Mouse (Mus musculus) MEL (cell line): Measurements from ENCODE around the gene Sos1. TPM values are rescaled to one million over a fixed set of nuclear protein-coding genes. Genes with fewer than 3 reads are reported as not detected.

Source experiments
- DNase-seq: peaks from one replicate; pipeline ENCODE4 v3.0.0; 2011; ENCODE audit warnings: low read depth, low spot score
- H3K27ac ChIP-seq: 2 replicates; pipeline ENCODE4 v1.5.1; 2012; ENCODE audit warnings: low read depth, mild to moderate bottlenecking, control low read depth, low read length, moderate library complexity; ENCODE audit not compliant: control insufficient read depth
- H3K27me3 ChIP-seq, 2 experiments: fragments of 150-350 bp in 1 of 2; sonication (generic) in 1 of 2; 2 replicates each; pipeline ENCODE4 v1.6.1; 2012; ENCODE audit warnings: low read length in 2 of 2, mild to moderate bottlenecking in 2 of 2, improper control_type of control experiment in 1 of 2, moderate library complexity in 1 of 2; ENCODE audit not compliant: insufficient read depth in 2 of 2, control insufficient read depth in 1 of 2
- H3K36me3 ChIP-seq, 2 experiments: 2 replicates each; pipeline ENCODE4 v1.6.1; 2012 to 2014; ENCODE audit warnings: low read length in 2 of 2, improper control_type of control experiment in 1 of 2, inconsistent platforms in 1 of 2, mild to moderate bottlenecking in 1 of 2; ENCODE audit not compliant: insufficient read depth in 2 of 2, control insufficient read depth in 1 of 2
- H3K4me1 ChIP-seq, 2 experiments: fragments of 150-350 bp in 1 of 2; sonication (generic) in 1 of 2; 2 replicates each; pipeline ENCODE4 v1.6.1; 2012; ENCODE audit warnings: low read length in 2 of 2, improper control_type of control experiment in 1 of 2, mild to moderate bottlenecking in 1 of 2; ENCODE audit not compliant: insufficient read depth in 2 of 2, control insufficient read depth in 1 of 2
- H3K4me3 ChIP-seq, 2 experiments: fragments of 150-350 bp in 1 of 2; sonication (generic) in 1 of 2; 2 replicates each; pipeline ENCODE4 v1.5.1; 2012; ENCODE audit warnings: low read depth in 2 of 2, low read length in 2 of 2, mild to moderate bottlenecking in 2 of 2, moderate library complexity in 2 of 2, control low read depth in 1 of 2, improper control_type of control experiment in 1 of 2; ENCODE audit not compliant: control insufficient read depth in 1 of 2, insufficient read depth in 1 of 2
- H3K79me2 ChIP-seq: 2 replicates; pipeline ENCODE4 v1.6.1; 2012; ENCODE audit warnings: mild to moderate bottlenecking, low read length, moderate library complexity; ENCODE audit not compliant: control insufficient read depth, poor library complexity, insufficient read depth
- H3K9ac ChIP-seq: 2 replicates; pipeline ENCODE4 v1.6.1; 2012; ENCODE audit warnings: low read depth, mild to moderate bottlenecking, control low read depth, low read length, moderate library complexity; ENCODE audit not compliant: control insufficient read depth, poor library complexity, severe bottlenecking
- H3K9me3 ChIP-seq: fragments of 150-350 bp; sonication (generic); replicated peaks from 2 replicates; pipeline ENCODE4 v1.6.1; 2012; ENCODE audit warnings: mild to moderate bottlenecking, low read length, improper control_type of control experiment, moderate library complexity; ENCODE audit not compliant: insufficient read depth
- BHLHE40 ChIP-seq: IDR thresholded peaks from 2 replicates; pipeline ENCODE4 v1.6.1; 2012; ENCODE audit warnings: low read depth, mild to moderate bottlenecking, inconsistent platforms, low read length, improper control_type of control experiment, borderline replicate concordance
- CTCF ChIP-seq, 3 experiments: IDR thresholded peaks in 2 of 3; conservative IDR thresholded peaks in 1 of 3; 2 replicates each; pipeline ENCODE4 v1.5.1; 2011 to 2012; ENCODE audit warnings: low read length in 3 of 3, low read depth in 2 of 3, mild to moderate bottlenecking in 2 of 3, improper control_type of control experiment in 1 of 3, inconsistent platforms in 1 of 3, mixed read lengths in 1 of 3, moderate library complexity in 1 of 3; ENCODE audit not compliant: control insufficient read depth in 1 of 3, insufficient read depth in 1 of 3, poor library complexity in 1 of 3, severe bottlenecking in 1 of 3
- E2F4 ChIP-seq: IDR thresholded peaks from 2 replicates; pipeline ENCODE4 v1.6.1; 2011; ENCODE audit warnings: low read depth, low read length, improper control_type of control experiment, borderline replicate concordance
- ELF1 ChIP-seq: IDR thresholded peaks from 2 replicates; pipeline ENCODE4 v1.6.1; 2014; ENCODE audit warnings: low read depth, mild to moderate bottlenecking, inconsistent platforms, low read length, improper control_type of control experiment, moderate library complexity
- EP300 ChIP-seq, 2 experiments: IDR thresholded peaks; 2 replicates each; pipeline ENCODE4 v1.6.1; 2011; ENCODE audit warnings: improper control_type of control experiment in 2 of 2, low read length in 2 of 2, low read depth in 1 of 2, mild to moderate bottlenecking in 1 of 2
- GATA1 ChIP-seq: IDR thresholded peaks from 2 replicates; pipeline ENCODE4 v1.6.1; 2011; ENCODE audit warnings: low read depth, low read length, improper control_type of control experiment
- JUND ChIP-seq: IDR thresholded peaks from 2 replicates; pipeline ENCODE4 v1.6.1; 2011; ENCODE audit warnings: low read depth, mild to moderate bottlenecking, improper control_type of control experiment, low read length
- KAT2A ChIP-seq: conservative IDR thresholded peaks from 2 replicates; pipeline ENCODE4 v1.6.1; 2012; ENCODE audit warnings: low read depth, low read length, improper control_type of control experiment, inconsistent platforms
- MAZ ChIP-seq: IDR thresholded peaks from 2 replicates; pipeline ENCODE4 v1.6.1; 2012; ENCODE audit warnings: low read depth, mild to moderate bottlenecking, inconsistent platforms, low read length, improper control_type of control experiment
- MXI1 ChIP-seq: IDR thresholded peaks from 2 replicates; pipeline ENCODE4 v1.6.1; 2011; ENCODE audit warnings: mild to moderate bottlenecking, low read depth, low read length, improper control_type of control experiment
- MYC ChIP-seq: IDR thresholded peaks from 2 replicates; pipeline ENCODE4 v1.6.1; 2011; ENCODE audit warnings: low read depth, mild to moderate bottlenecking, low read length, improper control_type of control experiment, moderate library complexity
- RAD21 ChIP-seq: IDR thresholded peaks from 2 replicates; pipeline ENCODE4 v1.6.1; 2011; ENCODE audit warnings: mild to moderate bottlenecking, low read depth, low read length, improper control_type of control experiment
- RCOR1 ChIP-seq: IDR thresholded peaks from 2 replicates; pipeline ENCODE4 v1.6.1; 2012; ENCODE audit warnings: low read depth, mild to moderate bottlenecking, inconsistent platforms, low read length, improper control_type of control experiment
- SMC3 ChIP-seq: IDR thresholded peaks from 2 replicates; pipeline ENCODE4 v1.6.1; 2011; ENCODE audit warnings: low read depth, low read length, improper control_type of control experiment
- TBP ChIP-seq: IDR thresholded peaks from 2 replicates; pipeline ENCODE4 v1.8.0; 2011; ENCODE audit warnings: low read depth, low read length, improper control_type of control experiment
- TCF12 ChIP-seq: IDR thresholded peaks from 2 replicates; pipeline ENCODE4 v1.6.1; 2014; ENCODE audit warnings: low read depth, mild to moderate bottlenecking, inconsistent platforms, low read length, improper control_type of control experiment, moderate library complexity
- USF2 ChIP-seq, 2 experiments: IDR thresholded peaks; 2 replicates each; pipeline ENCODE4 v1.6.1; 2011 to 2012; ENCODE audit warnings: improper control_type of control experiment in 2 of 2, low read length in 2 of 2, borderline replicate concordance in 1 of 2, inconsistent platforms in 1 of 2, low read depth in 1 of 2, mild to moderate bottlenecking in 1 of 2; ENCODE audit not compliant: insufficient read depth in 1 of 2
- ZNF384 ChIP-seq: IDR thresholded peaks from 2 replicates; pipeline ENCODE4 v1.6.1; 2012; ENCODE audit warnings: low read depth, mild to moderate bottlenecking, inconsistent platforms, low read length, improper control_type of control experiment
- polyA plus RNA-seq, 2 experiments: library from polyadenylated mRNA; stranded (reverse) in 1 of 2; unstranded in 1 of 2; fragments of >175 nt in 1 of 2; fragments of >200 nt in 1 of 2; gene quantifications; 2 replicates each; pipeline versions ENCODE4 v1.2.1 to v1.2.4; 2012; ENCODE audit warnings: low replicate concordance in 2 of 2, low read depth in 1 of 2; ENCODE audit not compliant: insufficient read length in 2 of 2, insufficient read depth in 1 of 2, missing spikeins in 1 of 2
- total RNA-seq: library from RNA; depleted of rRNA; stranded (reverse); fragments of 300-350 nt; gene quantifications from 2 replicates; pipeline ENCODE4 v1.2.3, GENCODE M21; 2012

The Sos1 gene
- total and polyA plus RNA-seq, 3 experiments: 4.6 to 20.3 (median 12.1) TPM

- peaks cover 0 to 11% of the 10 kb centered on the region in 2 experiments; a peak in 2 of 4 replicates for H3K36me3 ChIP-seq
- H3K4me3 ChIP-seq: no peak overlapping the region
- no peak overlapping the region for H3K9ac ChIP-seq
- no peaks in the 10 kb centered on the region for H3K27me3 ChIP-seq
- no peaks in the 10 kb centered on the region for H3K9me3 ChIP-seq
- DNase-seq: no peak
- H3K4me1 ChIP-seq: peaks cover 0 to 14% of the 10 kb centered on the region in 2 experiments; a peak in 2 of 4 replicates
- TF ChIP-seq MXI1 (no peak), RCOR1 (no peak), RAD21 (no peak), USF2 (IDR thresholded peaks at IDR 0.05; ENCODE audit: borderline replicate concordance in 1 of 2, insufficient read depth in 1 of 2, low read depth in 1 of 2, low read length in 2 of 2) (no peak), BHLHE40 (no peak), MYC (no peak), MAZ (no peak), EP300 (IDR thresholded peaks at IDR 0.05; ENCODE audit: low read depth in 1 of 2, low read length in 2 of 2) (no peak), TCF12 (no peak), JUND (no peak), GATA1 (no peak)
- TF ChIP-seq, all 39 proteins: peak for 0
- Histone ChIP-seq H3K27ac (no peak overlapping the region), H3K79me2 (no peaks in the 10 kb centered on the region)
These were observed 35.3 kb upstream of the Sos1 start for GRCm38 (mm10) chr17:80515513-80515912.

DNA sequence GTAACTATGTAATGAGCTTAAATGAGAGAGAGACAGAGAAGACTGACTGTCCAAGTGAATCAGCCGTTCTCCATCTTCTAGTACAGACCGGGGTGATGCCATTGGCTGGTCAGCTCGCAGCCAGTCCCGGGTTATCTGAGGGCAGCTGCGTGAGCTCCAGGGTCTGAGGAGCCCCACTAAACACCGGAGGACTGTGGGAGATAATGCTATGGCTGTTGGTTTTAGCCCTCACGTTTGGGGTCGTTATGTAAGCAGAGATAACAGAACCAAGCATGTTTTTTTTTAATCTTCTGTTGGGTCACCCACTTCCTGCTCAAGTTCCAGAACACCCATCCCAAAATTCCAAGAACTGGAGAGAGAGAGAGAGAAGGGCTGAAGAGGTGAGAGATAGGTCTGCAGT is 33.5 kb upstream of the Sos1 start:
- H3K27ac ChIP-seq: 0 out of 2 replicates have a peak overlapping the region, but pooled peaks have one; percentile 21
- TF ChIP-seq KAT2A (no peak), TCF12 (0 out of 2 replicates have a peak, but pooled peaks have one; percentile 26), E2F4 (no peak), MXI1 (no peak), TBP (no peak), ELF1 (no peak), JUND (no peak), ZNF384 (no peak), BHLHE40 (peak; percentile 90), SMC3 (no peak), EP300 (IDR thresholded peaks at IDR 0.05; ENCODE audit: low read depth in 1 of 2, low read length in 2 of 2) (peak; percentile 40 to 70; a peak in 3 of 4 replicates), USF2 (IDR thresholded peaks at IDR 0.05; ENCODE audit: borderline replicate concordance in 1 of 2, insufficient read depth in 1 of 2, low read depth in 1 of 2, low read length in 2 of 2) (no peak), CTCF (IDR thresholded peaks at IDR 0.05 in 2 of 3, conservative IDR thresholded peaks at IDR 0.05 in 1 of 3; ENCODE audit: control insufficient read depth in 1 of 3, insufficient read depth in 1 of 3, low read depth in 2 of 3, low read length in 3 of 3, poor library complexity in 1 of 3, severe bottlenecking in 1 of 3) (no peak), GATA1 (peak; percentile 51; the same call in 1 of the 2 replicates)
- no peaks in the 10 kb centered on the region for H3K9me3 ChIP-seq
- no peaks in the 10 kb centered on the region for H3K27me3 ChIP-seq
- H3K4me3 ChIP-seq: peak overlapping the region in 1 of 2 experiments; percentile 4; a peak in 1 of 4 replicates
- no peaks in the 10 kb centered on the region for H3K79me2 ChIP-seq
- peaks cover 0 to 16% of the 10 kb centered on the region in 2 experiments; a peak in 2 of 4 replicates for H3K36me3 ChIP-seq
- DNase-seq: peak; percentile 32
- peaks cover 0 to 18% of the 10 kb centered on the region in 2 experiments; a peak in 3 of 4 replicates for H3K4me1 ChIP-seq
- peak overlapping the region; percentile 23 for H3K9ac ChIP-seq
